Mouse (Mus musculus) midbrain, embryonic 15.5 days (tissue): ENCODE data around the gene Gm19345. TPM values are rescaled to one million over a fixed set of nuclear protein-coding genes. Genes with fewer than 3 reads are reported as not detected.

Experiments used
- ATAC-seq: fragments of 200-750 bp; cut with Nextera tagmentation; replicated peaks from 2 replicates; pipeline ENCODE4 v1.8.0; 2017; ENCODE audit warnings: moderate TSS enrichment
- H3K27ac ChIP-seq: fragments of 300-500 bp; sonication (generic); 2 replicates; pipeline ENCODE4 v1.5.1; 2015; ENCODE audit warnings: mild to moderate bottlenecking, inconsistent platforms
- H3K27me3 ChIP-seq: fragments of 300-500 bp; sonication (generic); replicated peaks from 2 replicates; pipeline ENCODE4 v1.6.1; 2015; ENCODE audit warnings: inconsistent platforms
- H3K36me3 ChIP-seq: fragments of 300-500 bp; sonication (generic); replicated peaks from 2 replicates; pipeline ENCODE4 v1.6.1; 2015; ENCODE audit warnings: inconsistent platforms
- H3K4me1 ChIP-seq: fragments of 300-500 bp; sonication (generic); 2 replicates; pipeline ENCODE4 v1.6.1; 2015; ENCODE audit warnings: inconsistent platforms
- H3K4me2 ChIP-seq: fragments of 300-500 bp; sonication (generic); 2 replicates; pipeline ENCODE4 v1.6.1; 2015; ENCODE audit warnings: inconsistent platforms, mild to moderate bottlenecking, moderate library complexity
- H3K4me3 ChIP-seq: fragments of 300-500 bp; sonication (generic); 2 replicates; pipeline ENCODE4 v1.5.1; 2015; ENCODE audit warnings: mild to moderate bottlenecking, inconsistent platforms
- H3K9ac ChIP-seq: fragments of 300-500 bp; sonication (generic); 2 replicates; pipeline ENCODE4 v1.6.1; 2015; ENCODE audit warnings: mild to moderate bottlenecking, inconsistent platforms
- H3K9me3 ChIP-seq: fragments of 300-500 bp; sonication (generic); 2 replicates; pipeline ENCODE4 v1.6.1; 2016; ENCODE audit warnings: inconsistent platforms
- WGBS: fragments of 180-500 bp; shearing (Covaris S2); methylation state at CpG from one replicate; pipeline ENCODE4 v1.1.7; 2015; ENCODE audit warnings: mixed read lengths; 5-methylcytosine and 5-hydroxymethylcytosine counted together
- polyA plus RNA-seq: library from polyadenylated mRNA; unstranded; fragments of >200 nt; fragmentation: Nextera tagmentation; extraction: Ambion mirVana; gene quantifications from 2 replicates; pipeline ENCODE4 v1.2.1, GENCODE M21; 2015

Gene Gm19345
- polyA plus RNA-seq, 1 experiment from 2014 or later = 15.4 TPM

- Histone ChIP-seq H3K9ac (no peak overlapping the region), H3K4me1 (no peaks in the 10 kb centered on the region), H3K9me3 (no peaks in the 10 kb centered on the region), H3K27ac (no peak overlapping the region), H3K4me2 (no peak overlapping the region), H3K4me3 (no peak overlapping the region), H3K27me3 (no peaks in the 10 kb centered on the region), H3K36me3 (no peaks in the 10 kb centered on the region)
- no peak for ATAC-seq
- 69% methylated on average over 3 of the region's 3 CpGs for WGBS
Measured at GRCm38 (mm10) chr7:19834055-19834454, 17.7 kb upstream of the Gm19345 start.

- ATAC-seq = no peak
- H3K36me3 ChIP-seq = no peaks in the 10 kb centered on the region
- no peaks in the 10 kb centered on the region for H3K9me3 ChIP-seq
- WGBS = 72% methylated on average over 3 of the region's 3 CpGs
- H3K27me3 ChIP-seq = no peaks in the 10 kb centered on the region
- no peak overlapping the region for H3K4me2 ChIP-seq
- H3K4me3 ChIP-seq = no peak overlapping the region
- H3K27ac ChIP-seq = no peak overlapping the region
- no peaks in the 10 kb centered on the region for H3K4me1 ChIP-seq
- H3K9ac ChIP-seq = no peak overlapping the region
Measured at GRCm38 (mm10) chr7:19836843-19837242, 15.0 kb upstream of the Gm19345 start.

GRCm38 (mm10) chr7:19840371-19840770 lies 11.4 kb upstream of the Gm19345 start:
- Histone ChIP-seq H3K9me3 (no peaks in the 10 kb centered on the region), H3K9ac (no peak overlapping the region), H3K4me1 (no peaks in the 10 kb centered on the region), H3K4me3 (no peak overlapping the region), H3K36me3 (no peaks in the 10 kb centered on the region), H3K4me2 (no peak overlapping the region), H3K27ac (no peak overlapping the region), H3K27me3 (peaks cover 21% of the 10 kb centered on the region)
- no peak for ATAC-seq
- WGBS = 85% methylated on average over 4 of the region's 4 CpGs

GRCm38 (mm10) chr7:19840936-19841335 lies 10.9 kb upstream of the Gm19345 start:
- Histone ChIP-seq H3K36me3 (no peaks in the 10 kb centered on the region), H3K27ac (no peak overlapping the region), H3K4me3 (no peak overlapping the region), H3K9ac (no peak overlapping the region), H3K4me2 (no peak overlapping the region), H3K27me3 (peaks cover 21% of the 10 kb centered on the region), H3K4me1 (no peaks in the 10 kb centered on the region), H3K9me3 (no peaks in the 10 kb centered on the region)
- WGBS = 78% methylated on average over 3 of the region's 3 CpGs
- no peak for ATAC-seq

GRCm38 (mm10) chr7:19841686-19842413 lies 10.0 kb upstream of the Gm19345 start:
- Histone ChIP-seq H3K27me3 (peaks cover 21% of the 10 kb centered on the region), H3K9ac (no peak overlapping the region), H3K4me3 (no peak overlapping the region), H3K27ac (no peak overlapping the region), H3K36me3 (no peaks in the 10 kb centered on the region), H3K4me2 (no peak overlapping the region), H3K9me3 (no peaks in the 10 kb centered on the region), H3K4me1 (no peaks in the 10 kb centered on the region)
- WGBS = 83% methylated on average over 21 of the region's 21 CpGs
- no peak for ATAC-seq

- ATAC-seq = no peak
Measured at GRCm38 (mm10) chr7:19842885-19843504, 8.8 kb upstream of the Gm19345 start.

GRCm38 (mm10) chr7:19843561-19843960 lies 8.2 kb upstream of the Gm19345 start:
- Histone ChIP-seq H3K4me2 (no peak overlapping the region), H3K4me1 (no peaks in the 10 kb centered on the region), H3K4me3 (no peak overlapping the region), H3K27me3 (peaks cover 21% of the 10 kb centered on the region), H3K36me3 (no peaks in the 10 kb centered on the region), H3K9me3 (no peaks in the 10 kb centered on the region), H3K9ac (no peak overlapping the region), H3K27ac (no peak overlapping the region)
- 5% methylated on average over 11 of the region's 11 CpGs for WGBS
- peak; percentile 65 for ATAC-seq

More at GRCm38 (mm10) chr7:19842885-19843504, 8.8 kb upstream of the Gm19345 start:
- no peak overlapping the region for H3K27ac ChIP-seq
- 28% methylated on average over 19 of the region's 19 CpGs for WGBS
- no peaks in the 10 kb centered on the region for H3K4me1 ChIP-seq
- peaks cover 21% of the 10 kb centered on the region for H3K27me3 ChIP-seq
- no peak overlapping the region for H3K9ac ChIP-seq
- H3K4me2 ChIP-seq = no peak overlapping the region
- no peak overlapping the region for H3K4me3 ChIP-seq
- H3K9me3 ChIP-seq = no peaks in the 10 kb centered on the region
- no peaks in the 10 kb centered on the region for H3K36me3 ChIP-seq

GRCm38 (mm10) chr7:19844521-19845171 lies 7.2 kb upstream of the Gm19345 start:
- Histone ChIP-seq H3K4me2 (no peak overlapping the region), H3K27me3 (peaks cover 21% of the 10 kb centered on the region), H3K9ac (no peak overlapping the region), H3K4me3 (no peak overlapping the region), H3K9me3 (no peaks in the 10 kb centered on the region), H3K4me1 (no peaks in the 10 kb centered on the region), H3K27ac (no peak overlapping the region), H3K36me3 (no peaks in the 10 kb centered on the region)
- no peak for ATAC-seq
- 61% methylated on average over 15 of the region's 15 CpGs for whole genome bisulfite sequencing

GRCm38 (mm10) chr7:19853526-19853925 lies 1.7 kb downstream of the Gm19345 start:
- ATAC-seq = no peak
- Histone ChIP-seq H3K27me3 (peaks cover 7% of the 10 kb centered on the region), H3K4me1 (no peaks in the 10 kb centered on the region), H3K27ac (no peak overlapping the region), H3K9ac (no peak overlapping the region), H3K4me3 (no peak overlapping the region), H3K36me3 (no peaks in the 10 kb centered on the region), H3K9me3 (no peaks in the 10 kb centered on the region), H3K4me2 (no peak overlapping the region)
- WGBS = 91% methylated on average over 20 of the region's 20 CpGs

- H3K9ac ChIP-seq = no peak overlapping the region
- peaks cover 5% of the 10 kb centered on the region for H3K27me3 ChIP-seq
- ATAC-seq = no peak
- no peaks in the 10 kb centered on the region for H3K9me3 ChIP-seq
- no peaks in the 10 kb centered on the region for H3K4me1 ChIP-seq
- no peak overlapping the region for H3K27ac ChIP-seq
- H3K4me2 ChIP-seq = no peak overlapping the region
- 88% methylated on average over 5 of the region's 5 CpGs for WGBS
- H3K4me3 ChIP-seq = no peak overlapping the region
- no peaks in the 10 kb centered on the region for H3K36me3 ChIP-seq
Measured at GRCm38 (mm10) chr7:19855663-19856062, 3.9 kb downstream of the Gm19345 start.

- H3K27me3 ChIP-seq = no peaks in the 10 kb centered on the region
- no peak overlapping the region for H3K27ac ChIP-seq
- H3K4me3 ChIP-seq = no peak overlapping the region
- 86% methylated on average over 6 of the region's 6 CpGs for WGBS
- H3K4me2 ChIP-seq = no peak overlapping the region
- no peaks in the 10 kb centered on the region for H3K36me3 ChIP-seq
- H3K4me1 ChIP-seq = no peaks in the 10 kb centered on the region
- no peak for ATAC-seq
- H3K9ac ChIP-seq = no peak overlapping the region
- no peaks in the 10 kb centered on the region for H3K9me3 ChIP-seq
Measured at GRCm38 (mm10) chr7:19856283-19856682, 4.5 kb downstream of the Gm19345 start.

GRCm38 (mm10) chr7:19859740-19860139 lies 7.9 kb downstream of the Gm19345 start:
- H3K36me3 ChIP-seq = no peaks in the 10 kb centered on the region
- no peak for ATAC-seq
- no peaks in the 10 kb centered on the region for H3K9me3 ChIP-seq
- H3K9ac ChIP-seq = no peak overlapping the region
- H3K4me3 ChIP-seq = no peak overlapping the region
- H3K4me1 ChIP-seq = no peaks in the 10 kb centered on the region
- H3K4me2 ChIP-seq = no peak overlapping the region
- H3K27me3 ChIP-seq = no peaks in the 10 kb centered on the region
- H3K27ac ChIP-seq = no peak overlapping the region
- 75% methylated on average over 10 of the region's 10 CpGs for WGBS
